Mouse (Mus musculus) limb, embryonic 11.5 days (tissue): ENCODE data around the gene Oaz1. TPM values are rescaled to one million over a fixed set of nuclear protein-coding genes. Genes with fewer than 3 reads are reported as not detected.

Experiments used
- ATAC-seq: fragments of 200-750 bp; cut with Nextera tagmentation; 2 replicates; pipeline ENCODE4 v1.8.0; 2017; ENCODE audit warnings: low read depth; ENCODE audit not compliant: insufficient number of reproducible peaks, low FRiP score, low TSS enrichment
- DNase-seq: peaks from one replicate; pipeline ENCODE4 v3.0.0-alpha.2; 2015; ENCODE audit warnings: low spot score
- H3K27ac ChIP-seq: fragments of 300-500 bp; sonication (generic); replicated peaks from 2 replicates; pipeline ENCODE4 v1.5.1; 2014; ENCODE audit warnings: low read depth, mild to moderate bottlenecking, low read length
- H3K27me3 ChIP-seq: fragments of 300-500 bp; sonication (generic); 2 replicates; pipeline ENCODE4 v1.6.1; 2014; ENCODE audit warnings: mild to moderate bottlenecking, low read length, mixed read lengths; ENCODE audit not compliant: control insufficient read depth, insufficient read depth
- H3K36me3 ChIP-seq: fragments of 300-500 bp; sonication (generic); 2 replicates; pipeline ENCODE4 v1.6.1; 2014; ENCODE audit warnings: mild to moderate bottlenecking, low read length, moderate library complexity, mixed read lengths; ENCODE audit not compliant: control insufficient read depth, insufficient read depth
- H3K4me1 ChIP-seq: fragments of 300-500 bp; sonication (generic); 2 replicates; pipeline ENCODE4 v1.6.1; 2014; ENCODE audit warnings: low read length, mixed read lengths; ENCODE audit not compliant: control insufficient read depth, insufficient read depth
- H3K4me2 ChIP-seq: fragments of 300-500 bp; sonication (generic); 2 replicates; pipeline ENCODE4 v1.6.1; 2014; ENCODE audit warnings: low read depth, mild to moderate bottlenecking, moderate library complexity; ENCODE audit not compliant: severe bottlenecking
- H3K4me3 ChIP-seq: fragments of 300-500 bp; sonication (generic); 2 replicates; pipeline ENCODE4 v1.5.1; 2014; ENCODE audit warnings: low read depth, low read length
- H3K9ac ChIP-seq: fragments of 300-500 bp; sonication (generic); 2 replicates; pipeline ENCODE4 v1.6.1; 2014; ENCODE audit warnings: mild to moderate bottlenecking, low read length
- H3K9me3 ChIP-seq: fragments of 300-500 bp; sonication (generic); 2 replicates; pipeline ENCODE4 v1.6.1; 2016; ENCODE audit warnings: low read length; ENCODE audit not compliant: control insufficient read depth
- WGBS: fragments of 180-500 bp; shearing (Covaris S2); extraction: QIAGEN DNeasy Blood & Tissue Kit; methylation state at CpG from one replicate; pipeline ENCODE4 v1.1.7; 2014; 5-methylcytosine and 5-hydroxymethylcytosine counted together
- polyA plus RNA-seq: library from polyadenylated mRNA; unstranded; fragments of >200 nt; fragmentation: Nextera tagmentation; extraction: Ambion mirVana; gene quantifications from 2 replicates; pipeline ENCODE4 v1.2.1, GENCODE M21; 2014

Oaz1 gene
- polyA plus RNA-seq, 1 experiment from 2014 or later: 2,108 TPM

GRCm38 (mm10) chr10:80806341-80807056 lies 20.0 kb upstream of the Oaz1 start:
- Histone ChIP-seq H3K27me3 (peaks cover 21% of the 10 kb centered on the region), H3K9ac (peak overlapping the region; percentile 73), H3K9me3 (no peaks in the 10 kb centered on the region), H3K4me1 (peaks cover 30% of the 10 kb centered on the region), H3K4me2 (peak overlapping the region; percentile 99), H3K4me3 (peak overlapping the region; percentile 45), H3K27ac (peak overlapping the region; percentile 47; the same call in 1 of the 2 replicates), H3K36me3 (peaks cover 33% of the 10 kb centered on the region)
- DNase-seq (peak; percentile 45), ATAC-seq (no peak)
- 46% methylated on average over 34 of the region's 34 CpGs for WGBS

GRCm38 (mm10) chr10:80807057-80807627 lies 19.3 kb upstream of the Oaz1 start:
- Histone ChIP-seq H3K36me3 (peaks cover 29% of the 10 kb centered on the region), H3K27ac (peak overlapping the region; percentile 47; the same call in 1 of the 2 replicates), H3K4me2 (peak overlapping the region; percentile 99), H3K4me3 (peak overlapping the region; percentile 45), H3K4me1 (peaks cover 30% of the 10 kb centered on the region), H3K9ac (peak overlapping the region; percentile 73), H3K9me3 (no peaks in the 10 kb centered on the region), H3K27me3 (peaks cover 21% of the 10 kb centered on the region)
- WGBS: 1% methylated on average over 57 of the region's 58 CpGs
- DNase-seq (peak; percentile 80), ATAC-seq (peak; percentile 33; the same call in 1 of the 2 replicates)

GRCm38 (mm10) chr10:80808099-80808984 lies 18.1 kb upstream of the Oaz1 start:
- H3K4me3 ChIP-seq: no peak overlapping the region; the same call in 1 of the 2 replicates
- no peaks in the 10 kb centered on the region for H3K9me3 ChIP-seq
- H3K4me1 ChIP-seq: peaks cover 30% of the 10 kb centered on the region
- DNase-seq (no peak), ATAC-seq (no peak)
- 21% methylated on average over 40 of the region's 40 CpGs for WGBS
- H3K9ac ChIP-seq: no peak overlapping the region; the same call in 1 of the 2 replicates
- peaks cover 22% of the 10 kb centered on the region for H3K36me3 ChIP-seq
- H3K4me2 ChIP-seq: peak overlapping the region; percentile 27; the same call in 1 of the 2 replicates
- no peak overlapping the region for H3K27ac ChIP-seq
- H3K27me3 ChIP-seq: peaks cover 21% of the 10 kb centered on the region

- Histone ChIP-seq H3K27me3 (peaks cover 21% of the 10 kb centered on the region), H3K4me3 (no peak overlapping the region; the same call in 1 of the 2 replicates), H3K4me1 (peaks cover 30% of the 10 kb centered on the region), H3K4me2 (peak overlapping the region; percentile 27; the same call in 1 of the 2 replicates), H3K36me3 (peaks cover 14% of the 10 kb centered on the region), H3K9ac (no peak overlapping the region; the same call in 1 of the 2 replicates), H3K9me3 (no peaks in the 10 kb centered on the region), H3K27ac (no peak overlapping the region)
- WGBS: 9% methylated on average over 17 of the region's 18 CpGs
- DNase-seq: peak; percentile 46
- no peak for ATAC-seq
Measured at GRCm38 (mm10) chr10:80808985-80809632, 17.3 kb upstream of the Oaz1 start.

GRCm38 (mm10) chr10:80810084-80810483 lies 16.4 kb upstream of the Oaz1 start:
- H3K27me3 ChIP-seq: peaks cover 21% of the 10 kb centered on the region
- peaks cover 8% of the 10 kb centered on the region; the same call in 1 of the 2 replicates for H3K36me3 ChIP-seq
- peak overlapping the region; percentile 22; the same call in 1 of the 2 replicates for H3K9ac ChIP-seq
- ATAC-seq (no peak), DNase-seq (no peak)
- H3K4me3 ChIP-seq: no peak overlapping the region
- H3K27ac ChIP-seq: no peak overlapping the region
- H3K4me2 ChIP-seq: peak overlapping the region; percentile 36
- WGBS: 5% methylated on average over 20 of the region's 20 CpGs
- H3K9me3 ChIP-seq: no peaks in the 10 kb centered on the region
- peaks cover 30% of the 10 kb centered on the region for H3K4me1 ChIP-seq

GRCm38 (mm10) chr10:80812391-80813041 lies 13.9 kb upstream of the Oaz1 start:
- no peak for DNase-seq
- no peak for ATAC-seq
- Histone ChIP-seq H3K27me3 (peaks cover 14% of the 10 kb centered on the region), H3K4me1 (peaks cover 15% of the 10 kb centered on the region), H3K4me2 (no peak overlapping the region), H3K9ac (no peak overlapping the region), H3K9me3 (no peaks in the 10 kb centered on the region), H3K4me3 (no peak overlapping the region), H3K27ac (no peak overlapping the region), H3K36me3 (no peaks in the 10 kb centered on the region)
- 67% methylated on average over 5 of the region's 5 CpGs for WGBS

GRCm38 (mm10) chr10:80813366-80813765 lies 13.1 kb upstream of the Oaz1 start, which contains the start of gene Jsrp1:
Jsrp1 (minus strand) TSS chr10:80813498.
- no peaks in the 10 kb centered on the region for H3K36me3 ChIP-seq
- no peak within 1 kb of the TSS for H3K4me2 ChIP-seq
- peaks cover 10% of the 10 kb centered on the region; the same call in 1 of the 2 replicates for H3K27me3 ChIP-seq
- H3K4me3 ChIP-seq: no peak within 1 kb of the TSS
- 75% methylated on average over 4 of the region's 4 CpGs for WGBS
- no peak within 1 kb of the TSS for H3K9ac ChIP-seq
- ATAC-seq (no peak), DNase-seq (no peak)
- no peak within 1 kb of the TSS for H3K27ac ChIP-seq
- peaks cover 8% of the 10 kb centered on the region for H3K4me1 ChIP-seq
- H3K9me3 ChIP-seq: no peaks in the 10 kb centered on the region
